27 mouse cellular contexts compared by ENCODE assay signal in the genomic region with DNA sequence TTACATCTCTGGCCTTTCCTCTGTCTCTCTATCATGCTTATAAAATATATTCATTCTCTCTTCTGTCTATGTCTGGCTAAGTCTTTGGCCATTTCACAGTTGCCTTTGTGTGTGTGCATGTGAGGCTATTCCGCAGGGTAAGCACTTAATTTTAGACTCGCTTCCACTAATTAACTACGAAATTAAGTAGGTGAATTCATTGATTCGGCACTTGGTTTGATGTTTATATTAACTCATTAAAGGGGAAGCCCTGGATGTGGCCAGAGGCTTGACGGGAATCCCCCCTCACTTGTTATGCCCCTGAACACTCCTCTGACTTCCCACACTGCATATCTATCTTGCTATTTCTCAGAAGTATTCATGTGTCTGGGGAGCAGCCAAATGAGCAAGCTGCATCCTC.
A peak's percentile ranks its signal among the peaks of the same experiment; 100 is the strongest.
DNase-seq lines count a peak whose midpoint lies in the region; ATAC-seq and TF ChIP-seq lines count a peak whose summit lies in the region.
"Had no signal": no experiment of that assay in that cellular context is flagged by ENCODE, and none has a peak within 500 bp of the region (broad histone marks: within the 10 kb centered on the region; RNA-seq: fewer than 3 reads in every experiment).

No protein-coding gene starts in this region.

- H3K9me3 ChIP-seq in forebrain, embryonic 14.5 days (replicated peaks; ENCODE audit: control insufficient read depth, low read length) = no peaks in the 10 kb centered on the region
- no peaks in the 10 kb centered on the region for H3K9me3 ChIP-seq in forebrain, postnatal 0 days (ENCODE audit: low read length)
- no peaks in the 10 kb centered on the region for H3K9me3 ChIP-seq in midbrain, embryonic 15.5 days
- H3K9me3 ChIP-seq in midbrain, embryonic 10.5 days (replicated peaks) = no peaks in the 10 kb centered on the region
- no peaks in the 10 kb centered on the region for H3K9me3 ChIP-seq in midbrain, embryonic 16.5 days (replicated peaks; ENCODE audit: control insufficient read depth, low read length, poor library complexity, severe bottlenecking)
- H3K9me3 ChIP-seq: embryonic facial prominence, embryonic 12.5 days; heart, embryonic 13.5 days; limb, embryonic 10.5 days; liver, embryonic 15.5 days; lung, embryonic 15.5 days; megakaryocyte, embryonic 14.5 days had no signal

- no peaks in the 10 kb centered on the region for H3K36me3 ChIP-seq in forebrain, embryonic 14.5 days (ENCODE audit: control insufficient read depth, insufficient read depth, low read length)
- H3K36me3 ChIP-seq in forebrain, postnatal 0 days (ENCODE audit: insufficient read depth) = no peaks in the 10 kb centered on the region
- no peaks in the 10 kb centered on the region for H3K36me3 ChIP-seq in midbrain, embryonic 15.5 days (replicated peaks)
- H3K36me3 ChIP-seq in midbrain, embryonic 10.5 days = no peaks in the 10 kb centered on the region
- H3K36me3 ChIP-seq in midbrain, embryonic 16.5 days (ENCODE audit: control insufficient read depth, insufficient read depth, low read length) = no peaks in the 10 kb centered on the region
- H3K36me3 ChIP-seq: embryonic facial prominence, embryonic 12.5 days; heart, embryonic 13.5 days; limb, embryonic 10.5 days; liver, embryonic 15.5 days; lung, embryonic 15.5 days had no signal

- H3K27ac ChIP-seq in forebrain, embryonic 14.5 days (ENCODE audit: low read depth, low read length) = no peak overlapping the region
- H3K27ac ChIP-seq in forebrain, postnatal 0 days (ENCODE audit: low read depth, low read length) = no peak overlapping the region
- H3K27ac ChIP-seq in midbrain, embryonic 15.5 days = 0 out of 2 replicates have a peak overlapping the region, but pooled peaks have one; percentile 25
- no peak overlapping the region for H3K27ac ChIP-seq in midbrain, embryonic 10.5 days (replicated peaks)
- H3K27ac ChIP-seq in midbrain, embryonic 16.5 days (ENCODE audit: low read length) = no peak overlapping the region
- H3K27ac ChIP-seq: embryonic facial prominence, embryonic 12.5 days; heart, embryonic 13.5 days; limb, embryonic 10.5 days; liver, embryonic 15.5 days; lung, embryonic 15.5 days had no signal

- no peak for TF ChIP-seq CTCF in forebrain, postnatal 0 days (IDR thresholded peaks at IDR 0.05; ENCODE audit: low read depth)

- no peak overlapping the region for H3K4me3 ChIP-seq in forebrain, embryonic 14.5 days (ENCODE audit: low read depth, low read length)
- H3K4me3 ChIP-seq in forebrain, postnatal 0 days (ENCODE audit: low read depth, low read length) = no peak overlapping the region
- H3K4me3 ChIP-seq in midbrain, embryonic 15.5 days = no peak overlapping the region
- H3K4me3 ChIP-seq in midbrain, embryonic 10.5 days = no peak overlapping the region
- H3K4me3 ChIP-seq in midbrain, embryonic 16.5 days (ENCODE audit: low read depth, low read length) = no peak overlapping the region
- H3K4me3 ChIP-seq: embryonic facial prominence, embryonic 12.5 days; heart, embryonic 13.5 days; limb, embryonic 10.5 days; liver, embryonic 15.5 days; lung, embryonic 15.5 days; megakaryocyte, embryonic 14.5 days had no signal

- H3K27me3 ChIP-seq in forebrain, embryonic 14.5 days (replicated peaks; ENCODE audit: control insufficient read depth, insufficient read depth, low read length) = no peaks in the 10 kb centered on the region
- no peaks in the 10 kb centered on the region for H3K27me3 ChIP-seq in forebrain, postnatal 0 days (ENCODE audit: insufficient read depth, low read length)
- H3K27me3 ChIP-seq in midbrain, embryonic 15.5 days (replicated peaks) = no peaks in the 10 kb centered on the region
- H3K27me3 ChIP-seq in midbrain, embryonic 10.5 days (ENCODE audit: low read depth, poor library complexity, severe bottlenecking) = no peaks in the 10 kb centered on the region
- no peaks in the 10 kb centered on the region for H3K27me3 ChIP-seq in midbrain, embryonic 16.5 days (ENCODE audit: control insufficient read depth, insufficient read depth, low read depth, low read length)
- H3K27me3 ChIP-seq: embryonic facial prominence, embryonic 12.5 days; heart, embryonic 13.5 days; liver, embryonic 15.5 days; lung, embryonic 15.5 days; megakaryocyte, embryonic 14.5 days had no signal

- 0 out of 2 replicates have a peak, but pooled peaks cover 5% of the 10 kb centered on the region for H3K4me1 ChIP-seq in forebrain, embryonic 14.5 days (ENCODE audit: control insufficient read depth, insufficient read depth, low read length)
- H3K4me1 ChIP-seq in forebrain, postnatal 0 days (ENCODE audit: insufficient read depth) = no peaks in the 10 kb centered on the region
- peaks cover 21% of the 10 kb centered on the region for H3K4me1 ChIP-seq in midbrain, embryonic 15.5 days
- no peaks in the 10 kb centered on the region for H3K4me1 ChIP-seq in midbrain, embryonic 10.5 days
- peaks cover 14% of the 10 kb centered on the region for H3K4me1 ChIP-seq in midbrain, embryonic 16.5 days (ENCODE audit: control insufficient read depth, insufficient read depth, low read length)
- H3K4me1 ChIP-seq: embryonic facial prominence, embryonic 12.5 days; limb, embryonic 10.5 days; liver, embryonic 15.5 days; lung, embryonic 15.5 days; megakaryocyte, embryonic 14.5 days had no signal

- WGBS in forebrain, embryonic 14.5 days = 10% methylated on average over 5 of the region's 5 CpGs
- WGBS in forebrain, postnatal 0 days = 18% methylated on average over 5 of the region's 5 CpGs
- 43% methylated on average over 5 of the region's 5 CpGs for WGBS in midbrain, embryonic 15.5 days
- 80% methylated on average over 5 of the region's 5 CpGs for WGBS in midbrain, embryonic 10.5 days
- 42% methylated on average over 5 of the region's 5 CpGs for WGBS in midbrain, embryonic 16.5 days

- no peak overlapping the region for H3K9ac ChIP-seq in forebrain, embryonic 14.5 days (ENCODE audit: low read length)
- no peak overlapping the region for H3K9ac ChIP-seq in forebrain, postnatal 0 days
- H3K9ac ChIP-seq in midbrain, embryonic 15.5 days = no peak overlapping the region
- H3K9ac ChIP-seq in midbrain, embryonic 16.5 days (ENCODE audit: low read depth, low read length) = no peak overlapping the region
- H3K9ac ChIP-seq: embryonic facial prominence, embryonic 12.5 days; heart, embryonic 13.5 days; liver, embryonic 15.5 days; lung, embryonic 15.5 days had no signal

- DNase-seq in forebrain, embryonic 14.5 days (ENCODE audit: low spot score) = peak; percentile 37
- no peak for DNase-seq in forebrain, postnatal 0 days
- no peak for DNase-seq in midbrain, embryonic 10.5 days (ENCODE audit: low spot score)
- DNase-seq in retina, postnatal 1 day = peak; percentile 53
- no peak for DNase-seq in right cerebral cortex, adult 18-20 months
- DNase-seq in ovary, postnatal 14 days (ENCODE audit: low spot score) = no peak
- DNase-seq: cerebellum, adult 18-20 months; cerebellum, postnatal 25 days; gastrocnemius, postnatal 14 days; heart, adult 18-20 months; heart, postnatal 14 days; kidney, adult 18-20 months; liver; lung, postnatal 36 days; right cerebral cortex, postnatal 4 days; thymus, postnatal 25 days had no signal

- no peak overlapping the region for H3K4me2 ChIP-seq in forebrain, embryonic 14.5 days (ENCODE audit: low read length)
- H3K4me2 ChIP-seq in forebrain, postnatal 0 days (ENCODE audit: low read depth) = no peak overlapping the region
- peak overlapping the region; percentile 18; the same call in 1 of the 2 replicates for H3K4me2 ChIP-seq in midbrain, embryonic 15.5 days
- no peak overlapping the region for H3K4me2 ChIP-seq in midbrain, embryonic 16.5 days (ENCODE audit: low read length)
- H3K4me2 ChIP-seq: embryonic facial prominence, embryonic 12.5 days; heart, embryonic 13.5 days; liver, embryonic 15.5 days; lung, embryonic 15.5 days had no signal

- ATAC-seq in forebrain, embryonic 14.5 days = peak; percentile 62; the same call in 1 of the 2 replicates
- ATAC-seq in forebrain, postnatal 0 days = no peak
- ATAC-seq in midbrain, embryonic 15.5 days (replicated peaks) = peak; percentile 69; the same call in 1 of the 2 replicates
- 0 out of 2 replicates have a peak, but pooled peaks have one; percentile 28 for ATAC-seq in midbrain, embryonic 16.5 days
- ATAC-seq: CD4-positive, CD25-positive, alpha-beta regulatory T cell, adult 4 months; forebrain, embryonic 16.5 days; inflammation-experienced regulatory T-cells, adult 6 months had no signal

Comparison
In these comparisons a context has a peak if more than half of its experiments do, and no peak if none do; other contexts are left out.
1. DNase-seq: peak in forebrain, embryonic 14.5 days (single experiment) and retina, postnatal 1 day (single experiment); none in forebrain, postnatal 0 days (single experiment), midbrain, embryonic 10.5 days (single experiment), right cerebral cortex, adult 18-20 months (single experiment) and ovary, postnatal 14 days (single experiment).